Mouse (Mus musculus): Measurements from ENCODE around the gene Taf4. TPM values are rescaled to one million over a fixed set of nuclear protein-coding genes. Genes with fewer than 3 reads are reported as not detected.

Taf4 gene
- 6.9 TPM for polyA plus RNA-seq (2012; fragmentation: generic; extraction: Trizol)
- long read RNA-seq, experiment 1, partial matches to known transcripts: 1 of 1 reads
- long read RNA-seq, experiment 1, other reads (novel, unspliced or antisense): 0 of 1 reads
- long read RNA-seq, experiment 2, partial matches to known transcripts: 3 of 4 reads
- long read RNA-seq, experiment 2, other reads (novel, unspliced or antisense): 1 of 4 reads

- H3K79me2 ChIP-seq (ENCODE audit: control insufficient read depth, insufficient read depth): peaks cover 38% of the 10 kb centered on the region
- H3ac ChIP-seq (ENCODE audit: control insufficient read depth, insufficient read length, low read depth): peak within 1 kb of the TSS; percentile 94
- no peak for TF ChIP-seq CTCF (IDR thresholded peaks at IDR 0.05; ENCODE audit: control insufficient read depth, insufficient read depth, insufficient read length)
- TF ChIP-seq USF1 (IDR thresholded peaks at IDR 0.05; ENCODE audit: low read depth): no peak
- no peak for TF ChIP-seq MYOG (IDR thresholded peaks at IDR 0.05; ENCODE audit: control insufficient read depth, extremely low read depth, insufficient read length)
- no peak for TF ChIP-seq FOSL1 (IDR thresholded peaks at IDR 0.05; ENCODE audit: insufficient read depth, low read length, poor library complexity, severe bottlenecking)
- TF ChIP-seq MAX (IDR thresholded peaks at IDR 0.05): no peak
- no peak for TF ChIP-seq CEBPB (IDR thresholded peaks at IDR 0.05; ENCODE audit: low read depth)
- TF ChIP-seq MYOD1 (IDR thresholded peaks at IDR 0.05; ENCODE audit: control insufficient read depth, insufficient read length, low read depth): no peak
- peaks cover 34% of the 10 kb centered on the region for H3K79me3 ChIP-seq (ENCODE audit: low read depth)
- peak within 1 kb of the TSS; percentile 72 for H3K4me3 ChIP-seq (ENCODE audit: insufficient read depth, poor library complexity, severe bottlenecking)
- no peaks in the 10 kb centered on the region for H3K36me3 ChIP-seq (ENCODE audit: control insufficient read depth, insufficient read depth)
- no peaks in the 10 kb centered on the region for H3K27me3 ChIP-seq (ENCODE audit: control insufficient read depth, insufficient read depth, insufficient read length)
These were observed at the start of gene Taf4 for GRCm38 (mm10) chr2:179976628-179977343. TSS of gene Taf4 (minus strand) at chr2:179976646.

DNA sequence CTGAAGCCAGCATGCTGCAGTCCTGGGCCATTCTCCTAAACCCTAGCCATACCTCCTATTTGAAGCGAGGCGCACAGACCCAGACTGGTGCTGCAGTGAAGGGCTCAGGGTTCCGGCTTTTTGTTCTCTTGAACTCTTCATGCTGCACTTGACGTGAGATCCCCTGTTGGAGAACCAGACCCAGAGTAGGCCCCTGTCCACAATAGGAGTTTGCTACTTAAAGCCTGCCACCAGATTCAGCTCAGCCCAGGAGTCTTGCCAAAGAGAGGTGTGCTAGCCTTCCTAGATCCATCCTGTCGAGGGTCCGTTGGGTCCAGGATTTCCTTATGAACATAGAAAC is 49.4 kb upstream of the Taf4 start:
- H3K36me3 ChIP-seq (ENCODE audit: control insufficient read depth, insufficient read depth): peaks cover 34% of the 10 kb centered on the region
- peaks cover 60% of the 10 kb centered on the region for H3K79me2 ChIP-seq (ENCODE audit: control insufficient read depth, insufficient read depth)
- peak overlapping the region; percentile 78 for H3K4me3 ChIP-seq (ENCODE audit: insufficient read depth, poor library complexity, severe bottlenecking)
- no peak for TF ChIP-seq MYOG (IDR thresholded peaks at IDR 0.05; ENCODE audit: control insufficient read depth, extremely low read depth, insufficient read length)
- no peak for TF ChIP-seq MYOD1 (IDR thresholded peaks at IDR 0.05; ENCODE audit: control insufficient read depth, insufficient read length, low read depth)
- TF ChIP-seq USF1 (IDR thresholded peaks at IDR 0.05; ENCODE audit: low read depth): no peak
- TF ChIP-seq FOSL1 (IDR thresholded peaks at IDR 0.05; ENCODE audit: insufficient read depth, low read length, poor library complexity, severe bottlenecking): no peak
- TF ChIP-seq CTCF (IDR thresholded peaks at IDR 0.05; ENCODE audit: control insufficient read depth, insufficient read depth, insufficient read length): no peak
- TF ChIP-seq MAX (IDR thresholded peaks at IDR 0.05): no peak
- TF ChIP-seq CEBPB (IDR thresholded peaks at IDR 0.05; ENCODE audit: low read depth): no peak
- peaks cover 13% of the 10 kb centered on the region for H3K27me3 ChIP-seq (ENCODE audit: control insufficient read depth, insufficient read depth, insufficient read length)
- H3K79me3 ChIP-seq (ENCODE audit: low read depth): peaks cover 36% of the 10 kb centered on the region
- H3ac ChIP-seq (ENCODE audit: control insufficient read depth, insufficient read length, low read depth): peak overlapping the region; percentile 78

- TF ChIP-seq CTCF (IDR thresholded peaks at IDR 0.05; ENCODE audit: control insufficient read depth, insufficient read depth, insufficient read length) (no peak), MAX (IDR thresholded peaks at IDR 0.05) (no peak), USF1 (IDR thresholded peaks at IDR 0.05; ENCODE audit: low read depth) (no peak), FOSL1 (IDR thresholded peaks at IDR 0.05; ENCODE audit: insufficient read depth, low read length, poor library complexity, severe bottlenecking) (no peak), CEBPB (IDR thresholded peaks at IDR 0.05; ENCODE audit: low read depth) (no peak), MYOD1 (IDR thresholded peaks at IDR 0.05; ENCODE audit: control insufficient read depth, insufficient read length, low read depth) (no peak), MYOG (IDR thresholded peaks at IDR 0.05; ENCODE audit: control insufficient read depth, extremely low read depth, insufficient read length) (no peak)
- Histone ChIP-seq H3K79me3 (ENCODE audit: low read depth) (peaks cover 36% of the 10 kb centered on the region), H3K27me3 (ENCODE audit: control insufficient read depth, insufficient read depth, insufficient read length) (peaks cover 18% of the 10 kb centered on the region), H3ac (ENCODE audit: control insufficient read depth, insufficient read length, low read depth) (peak overlapping the region; percentile 78), H3K79me2 (ENCODE audit: control insufficient read depth, insufficient read depth) (peaks cover 54% of the 10 kb centered on the region), H3K4me3 (ENCODE audit: insufficient read depth, poor library complexity, severe bottlenecking) (peak overlapping the region; percentile 78), H3K36me3 (ENCODE audit: control insufficient read depth, insufficient read depth) (peaks cover 29% of the 10 kb centered on the region)
These were observed 48.9 kb upstream of the Taf4 start for GRCm38 (mm10) chr2:180025135-180025860.

- Histone ChIP-seq H3K4me3 (ENCODE audit: insufficient read depth, poor library complexity, severe bottlenecking) (peak within 1 kb of the TSS; percentile 78), H3K27me3 (ENCODE audit: control insufficient read depth, insufficient read depth, insufficient read length) (peaks cover 26% of the 10 kb centered on the region)
- TF ChIP-seq MAX (IDR thresholded peaks at IDR 0.05): peak; percentile 17
- TF ChIP-seq MYOG (IDR thresholded peaks at IDR 0.05; ENCODE audit: control insufficient read depth, extremely low read depth, insufficient read length): no peak
These were observed 48.1 kb upstream of the Taf4 start, which contains the start of gene Lsm14b for GRCm38 (mm10) chr2:180024401-180025098. TSS of gene Lsm14b (plus strand) at chr2:180024987.

DNA sequence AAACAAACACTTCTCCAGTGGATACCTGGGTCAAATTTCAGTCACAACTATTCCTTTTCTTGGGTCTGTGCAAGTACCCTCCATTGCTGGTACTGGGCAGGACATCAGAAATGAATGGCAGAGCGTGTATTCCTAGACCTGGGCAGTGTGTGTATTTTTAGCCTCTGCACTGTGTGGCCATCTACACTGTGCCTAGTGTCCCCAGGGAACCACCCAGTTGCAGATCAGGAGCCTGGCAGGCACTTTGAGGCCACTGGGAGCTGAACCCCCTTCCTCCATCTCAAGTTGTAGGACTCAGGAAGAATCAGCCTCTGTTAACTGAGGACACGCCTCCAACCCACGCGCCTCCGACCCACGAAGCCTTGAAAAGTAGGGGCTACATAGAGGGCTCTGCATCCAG is 46.3 kb upstream of the Taf4 start:
- Histone ChIP-seq H3K79me2 (ENCODE audit: control insufficient read depth, insufficient read depth) (peaks cover 29% of the 10 kb centered on the region), H3K4me3 (ENCODE audit: insufficient read depth, poor library complexity, severe bottlenecking) (no peak overlapping the region), H3K36me3 (ENCODE audit: control insufficient read depth, insufficient read depth) (peaks cover 4% of the 10 kb centered on the region), H3K79me3 (ENCODE audit: low read depth) (peaks cover 23% of the 10 kb centered on the region), H3K27me3 (ENCODE audit: control insufficient read depth, insufficient read depth, insufficient read length) (peaks cover 37% of the 10 kb centered on the region), H3ac (ENCODE audit: control insufficient read depth, insufficient read length, low read depth) (no peak overlapping the region)
- TF ChIP-seq CTCF (IDR thresholded peaks at IDR 0.05; ENCODE audit: control insufficient read depth, insufficient read depth, insufficient read length) (no peak), MAX (IDR thresholded peaks at IDR 0.05) (no peak), MYOG (IDR thresholded peaks at IDR 0.05; ENCODE audit: control insufficient read depth, extremely low read depth, insufficient read length) (no peak), FOSL1 (IDR thresholded peaks at IDR 0.05; ENCODE audit: insufficient read depth, low read length, poor library complexity, severe bottlenecking) (no peak), MYOD1 (IDR thresholded peaks at IDR 0.05; ENCODE audit: control insufficient read depth, insufficient read length, low read depth) (no peak), CEBPB (IDR thresholded peaks at IDR 0.05; ENCODE audit: low read depth) (no peak)

More at GRCm38 (mm10) chr2:180024401-180025098, 48.1 kb upstream of the Taf4 start, which contains the start of gene Lsm14b:
- H3K79me2 ChIP-seq (ENCODE audit: control insufficient read depth, insufficient read depth): peaks cover 47% of the 10 kb centered on the region
- peaks cover 33% of the 10 kb centered on the region for H3K79me3 ChIP-seq (ENCODE audit: low read depth)
- peaks cover 22% of the 10 kb centered on the region for H3K36me3 ChIP-seq (ENCODE audit: control insufficient read depth, insufficient read depth)
- peak within 1 kb of the TSS; percentile 78 for H3ac ChIP-seq (ENCODE audit: control insufficient read depth, insufficient read length, low read depth)
